Mouse (Mus musculus): ENCODE measurements around the gene Defa21. TPM values are rescaled to one million over a fixed set of nuclear protein-coding genes. Genes with fewer than 3 reads are reported as not detected.
"Not testable (repeated sequence)": the region's sequence is repeated elsewhere in the genome, so short reads cannot be mapped to it uniquely, and the experiment has no call there.

Gene Defa21
- polyA plus RNA-seq, 1 experiment from 2014 or later: not detected

- not testable (repeated sequence) for ATAC-seq; H3K27me3 ChIP-seq (replicated peaks; ENCODE audit: insufficient read depth, low read length); H3K4me2 ChIP-seq (replicated peaks; ENCODE audit: low read depth, low read length); H3K9me3 ChIP-seq (ENCODE audit: low read length); DNase-seq (ENCODE audit: low spot score); H3K36me3 ChIP-seq (ENCODE audit: insufficient read depth, low read length); H3K9ac ChIP-seq (replicated peaks; ENCODE audit: low read depth); H3K4me1 ChIP-seq (ENCODE audit: insufficient read depth, low read depth, low read length); H3K27ac ChIP-seq (ENCODE audit: low read length); H3K4me3 ChIP-seq (ENCODE audit: low read depth, low read length)
- 82% methylated on average over 1 of the region's 1 CpGs for WGBS
Measured at GRCm38 (mm10) chr8:21064738-21065137, 39.4 kb downstream of the Defa21 start, which contains the start of gene Defa35. Gene Defa35 (plus strand): TSS chr8:21065038.

Other genes starting within 250 kb of the Defa21 start
- not detected in 2 replicates for gene Defb33, start 132.9 kb upstream of the Defa21 start, polyA plus RNA-seq (2015; fragmentation: Nextera tagmentation; extraction: Ambion mirVana)
- gene Gm15056, start 122.9 kb upstream of the Defa21 start, polyA plus RNA-seq (2015; fragmentation: Nextera tagmentation; extraction: Ambion mirVana): not detected in 2 replicates
- gene Gm6040, start 103.5 kb upstream of the Defa21 start, polyA plus RNA-seq (2015; fragmentation: Nextera tagmentation; extraction: Ambion mirVana): not detected in 2 replicates
- gene AY761185, start 80.8 kb upstream of the Defa21 start, polyA plus RNA-seq (2015; fragmentation: Nextera tagmentation; extraction: Ambion mirVana): not detected in 2 replicates
- not detected in 2 replicates for gene Defa23, start 29.5 kb downstream of the Defa21 start, polyA plus RNA-seq (2015; fragmentation: Nextera tagmentation; extraction: Ambion mirVana)
- not detected in 2 replicates for gene Defa35, start 39.5 kb downstream of the Defa21 start, polyA plus RNA-seq (2015; fragmentation: Nextera tagmentation; extraction: Ambion mirVana)
- gene Defa25, start 58.9 kb downstream of the Defa21 start, polyA plus RNA-seq (2015; fragmentation: Nextera tagmentation; extraction: Ambion mirVana): not detected in 2 replicates
- not detected in 2 replicates for gene Gm14851, start 70.5 kb downstream of the Defa21 start, polyA plus RNA-seq (2015; fragmentation: Nextera tagmentation; extraction: Ambion mirVana)
- not detected in 2 replicates for gene Defa30, start 109.1 kb downstream of the Defa21 start, polyA plus RNA-seq (2015; fragmentation: Nextera tagmentation; extraction: Ambion mirVana)
- not detected in 2 replicates for gene Defa22, start 136.7 kb downstream of the Defa21 start, polyA plus RNA-seq (2015; fragmentation: Nextera tagmentation; extraction: Ambion mirVana)
- gene Defa31, start 166.1 kb downstream of the Defa21 start, polyA plus RNA-seq (2015; fragmentation: Nextera tagmentation; extraction: Ambion mirVana): not detected in 2 replicates
- gene Gm15293, start 176.0 kb downstream of the Defa21 start, polyA plus RNA-seq (2015; fragmentation: Nextera tagmentation; extraction: Ambion mirVana): not detected in 2 replicates
- gene Gm15292, start 224.2 kb downstream of the Defa21 start, polyA plus RNA-seq (2015; fragmentation: Nextera tagmentation; extraction: Ambion mirVana): not detected in 2 replicates